Mouse (Mus musculus) cortical plate, adult 2 months (tissue): ENCODE results near the gene Usp21.

Source experiments
- CTCF ChIP-seq: fragments of 200-500 bp; IDR thresholded peaks from 2 replicates; pipeline ENCODE4 v1.5.1; 2011; ENCODE audit warnings: mild to moderate bottlenecking, control low read depth, low read length; ENCODE audit not compliant: insufficient read depth; ENCODE audit errors: extremely low read depth
- POLR2A ChIP-seq: fragments of 200-500 bp; IDR thresholded peaks from 2 replicates; pipeline ENCODE4 v1.6.1; 2011; ENCODE audit warnings: mild to moderate bottlenecking, low read length, control low read depth; ENCODE audit not compliant: insufficient read depth; ENCODE audit errors: extremely low read depth

DNA sequence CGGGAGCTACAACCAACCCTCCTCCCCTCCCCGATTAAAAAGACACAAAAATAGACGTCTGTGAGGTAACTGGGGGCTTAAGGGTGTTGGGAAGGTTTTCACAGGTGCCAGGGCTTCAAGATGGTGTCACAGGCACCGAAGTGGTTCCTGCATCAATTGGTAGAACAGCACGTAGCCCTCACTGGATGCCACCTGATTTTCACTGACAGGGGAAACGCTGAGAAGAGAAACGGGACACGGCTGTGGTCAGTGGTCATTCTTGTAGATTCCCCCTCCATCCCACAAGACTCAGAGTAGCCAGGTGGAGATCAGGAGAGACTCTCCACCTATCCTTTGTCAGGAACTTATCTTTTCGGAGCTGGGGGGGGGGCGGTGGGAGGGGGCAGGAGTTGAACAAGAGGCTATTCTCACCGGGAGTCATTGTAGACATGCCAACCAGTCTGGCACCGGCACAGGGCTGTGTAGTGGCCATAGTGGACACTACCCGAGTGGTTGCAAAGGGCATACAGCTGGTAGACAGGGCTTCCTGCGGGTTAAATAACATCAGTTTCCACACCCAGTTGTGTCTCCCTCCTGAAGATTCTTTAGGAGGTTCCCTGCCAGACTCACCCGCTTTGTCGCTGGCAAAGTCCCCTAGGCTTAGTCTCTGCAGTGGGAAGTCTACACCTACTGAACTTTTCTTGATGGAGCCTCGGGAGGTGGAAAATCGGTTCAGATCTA is 5.5 kb downstream of the Usp21 start:
- TF ChIP-seq POLR2A (no peak), CTCF (no peak)
